Mouse (Mus musculus) skeletal muscle tissue, adult 2 months (tissue): ENCODE measurements around the gene Ankrd44.

Source experiments
- DNase-seq: peaks from one replicate; pipeline ENCODE4 v3.0.0-alpha.2; 2012; ENCODE audit warnings: low read depth, low spot score

Gene Ankrd44

GRCm38 (mm10) chr1:54707888-54708565 is 218.2 kb downstream of the Ankrd44 start:
- DNase-seq, result no peak

GRCm38 (mm10) chr1:54707036-54707887 is 218.9 kb downstream of the Ankrd44 start:
- no peak for DNase-seq

DNA sequence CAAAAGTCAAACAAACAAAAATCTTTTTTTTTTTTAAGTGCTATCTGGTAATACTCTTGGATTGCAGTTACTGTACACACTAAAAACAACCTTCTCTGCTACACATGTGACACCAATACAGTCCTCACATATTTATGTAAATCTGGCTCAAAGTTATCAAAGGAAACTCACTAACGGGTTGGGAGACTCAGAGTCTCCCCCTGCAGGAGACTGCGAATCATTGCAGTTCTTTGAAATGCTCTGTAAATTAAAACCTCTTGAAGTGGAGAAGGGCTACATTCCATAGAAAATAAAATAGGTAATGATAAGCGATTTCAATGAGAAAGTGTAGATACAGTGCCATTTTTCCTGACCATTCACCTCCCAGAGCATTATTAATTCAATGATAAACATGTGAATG is 219.6 kb downstream of the Ankrd44 start:
- DNase-seq, result no peak

DNA sequence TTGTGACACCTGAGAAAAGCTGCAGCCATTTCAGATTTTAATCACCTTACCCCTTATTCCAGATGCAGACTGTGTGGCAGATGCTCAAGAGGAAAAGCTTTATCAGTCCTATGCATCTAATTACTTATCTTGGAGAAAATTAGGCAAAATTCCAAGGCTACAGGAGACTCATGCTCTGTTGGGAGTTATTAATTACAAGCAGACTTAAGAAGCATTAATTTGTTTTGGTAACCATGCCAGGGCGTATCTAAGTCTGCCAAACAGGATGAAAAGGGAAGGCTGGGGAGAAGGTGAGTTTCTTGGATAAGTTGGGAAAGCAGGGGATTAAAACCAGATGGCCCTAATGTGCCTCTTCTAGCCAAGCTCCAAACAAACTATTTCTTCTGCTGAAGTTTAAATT is 222.7 kb downstream of the Ankrd44 start:
- peak; percentile 8 for DNase-seq

GRCm38 (mm10) chr1:54702918-54703317 is 223.3 kb downstream of the Ankrd44 start:
- DNase-seq, result no peak

- DNase-seq, result no peak
Measured at GRCm38 (mm10) chr1:54695396-54695795, 230.8 kb downstream of the Ankrd44 start.

DNA sequence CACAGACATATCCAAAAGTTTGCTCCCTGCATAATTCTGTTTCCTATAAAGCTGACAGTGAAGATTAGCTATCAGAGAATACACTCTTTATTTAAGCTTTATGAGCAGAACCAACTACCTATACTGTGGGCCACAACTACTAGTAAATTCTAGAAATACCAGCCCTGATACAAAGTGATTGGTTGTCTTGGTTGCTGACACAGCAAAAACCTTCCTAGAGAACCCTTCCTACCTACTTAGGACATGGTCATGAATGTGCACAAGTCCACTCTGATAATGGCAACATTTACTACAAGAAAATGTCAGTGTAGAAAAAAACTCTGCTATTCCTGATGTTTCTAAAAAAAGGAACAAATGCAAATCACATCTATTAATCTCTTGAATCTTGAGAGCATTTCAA is 234.4 kb downstream of the Ankrd44 start:
- DNase-seq, result no peak

DNA sequence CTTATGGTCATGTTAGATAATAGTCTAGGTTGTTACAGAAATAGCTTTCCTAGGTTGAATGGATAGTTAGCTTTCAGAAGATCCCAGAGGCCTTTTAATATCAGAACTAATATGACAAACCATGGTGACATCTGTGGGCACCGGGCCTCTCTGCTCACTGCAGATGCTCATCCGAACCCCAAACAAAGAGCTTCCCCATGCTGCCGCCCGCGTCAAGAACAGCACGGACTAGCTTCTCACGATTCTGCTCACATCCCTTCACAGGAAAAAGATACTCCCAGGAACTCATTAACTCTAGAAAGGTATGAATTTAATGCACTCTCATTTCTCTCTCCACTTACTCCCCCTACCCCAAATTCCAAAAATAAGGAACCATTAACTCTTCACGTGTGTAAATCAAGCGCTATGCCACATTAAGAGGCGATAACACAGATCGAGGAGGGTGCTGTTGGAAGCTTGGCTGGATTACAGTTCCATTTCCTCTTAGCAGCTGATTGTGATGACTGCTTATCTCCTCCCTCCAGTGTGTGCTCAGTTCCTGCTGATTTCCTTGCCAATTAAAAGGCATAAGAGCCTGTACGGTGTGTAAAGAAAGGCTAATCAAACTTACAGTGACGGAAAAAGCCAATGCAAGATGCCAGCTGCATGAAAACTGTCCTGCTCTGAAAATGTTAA is 235.8 kb downstream of the Ankrd44 start:
- DNase-seq, result peak; percentile 26

- no peak for DNase-seq
Measured at GRCm38 (mm10) chr1:54688441-54688840, 237.7 kb downstream of the Ankrd44 start.

DNA sequence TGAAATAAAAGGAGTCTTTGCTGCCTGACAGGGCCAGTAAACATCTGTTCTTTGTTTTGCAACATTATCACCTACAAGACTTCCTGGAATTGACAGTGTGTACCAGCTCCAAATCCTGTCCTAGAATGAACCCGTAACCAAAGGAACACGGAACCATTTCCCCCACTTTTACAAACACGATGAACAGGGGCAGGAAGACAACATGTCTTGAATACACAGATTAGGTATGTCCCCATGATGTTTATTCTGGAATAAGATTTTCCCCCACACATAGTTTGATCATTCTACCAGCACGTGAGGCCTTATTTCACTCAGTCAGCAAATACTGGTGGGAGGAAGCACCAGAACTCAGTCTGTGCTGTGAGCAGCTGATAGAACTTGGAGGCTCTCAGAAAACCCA is 241.9 kb downstream of the Ankrd44 start:
- peak; percentile 36 for DNase-seq

- DNase-seq, result no peak
Measured at GRCm38 (mm10) chr1:54679556-54679955, 246.6 kb downstream of the Ankrd44 start.

- DNase-seq, result no peak
Measured at GRCm38 (mm10) chr1:54678037-54678436, 248.2 kb downstream of the Ankrd44 start.

DNA sequence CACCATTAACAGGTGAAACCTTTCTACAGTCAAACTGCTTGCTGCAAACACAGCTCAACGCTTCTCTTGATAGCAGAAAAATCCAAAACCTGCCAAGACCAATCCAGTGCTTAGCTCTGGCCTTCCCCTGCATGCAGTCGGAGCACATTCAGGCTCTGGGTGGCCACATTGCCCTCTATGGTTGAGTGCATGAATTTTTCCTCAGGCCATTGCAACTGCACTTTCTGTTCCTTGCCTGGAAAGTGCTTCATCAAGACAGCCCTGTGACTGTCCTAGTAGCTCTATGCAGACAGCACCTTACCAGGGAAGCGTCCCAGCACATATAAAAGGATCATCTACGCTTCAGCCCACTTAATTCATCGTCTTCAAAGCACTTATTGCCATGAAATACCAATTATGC is 250.7 kb downstream of the Ankrd44 start:
- no peak for DNase-seq

DNA sequence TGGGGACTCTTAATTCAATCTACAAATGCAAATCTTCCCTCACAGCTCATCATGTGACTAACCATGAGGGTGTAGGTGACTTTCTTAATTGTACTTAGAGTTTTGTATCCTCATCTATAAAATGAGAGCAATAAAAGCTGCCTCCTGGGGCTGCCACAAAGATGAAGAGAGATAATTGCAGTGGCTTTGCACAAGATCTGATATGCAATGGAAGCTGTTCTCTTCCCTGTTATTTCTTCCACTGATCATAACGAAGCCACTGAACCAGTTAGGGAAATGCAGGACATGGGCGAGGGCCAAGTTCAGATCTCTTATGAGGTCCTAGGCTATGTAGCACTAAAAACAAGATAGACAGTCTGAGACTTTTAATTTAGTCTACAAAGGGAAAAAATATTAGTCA is 258.2 kb downstream of the Ankrd44 start:
- DNase-seq, result no peak

- peak; percentile 65 for DNase-seq
Measured at GRCm38 (mm10) chr1:54665582-54666405, 260.4 kb downstream of the Ankrd44 start.

DNA sequence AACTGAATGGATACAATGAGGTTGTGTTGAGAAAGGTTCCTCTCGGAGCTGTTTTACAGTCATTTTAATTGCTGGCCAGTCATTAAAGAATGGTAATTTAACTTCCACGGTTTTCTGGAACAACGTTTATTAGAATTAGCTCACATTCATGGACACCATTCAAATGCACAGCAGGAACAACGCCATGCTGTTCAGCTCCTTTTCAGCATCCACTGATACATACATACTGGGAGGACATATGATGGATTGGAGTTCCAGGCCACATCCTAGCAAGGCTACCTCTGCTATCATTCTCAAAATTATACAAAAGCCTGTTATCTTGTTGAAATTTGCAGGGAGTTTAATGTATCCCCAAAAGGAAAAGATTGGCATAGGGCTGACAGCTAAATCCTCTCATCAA is 261.1 kb downstream of the Ankrd44 start:
- DNase-seq, result no peak

DNA sequence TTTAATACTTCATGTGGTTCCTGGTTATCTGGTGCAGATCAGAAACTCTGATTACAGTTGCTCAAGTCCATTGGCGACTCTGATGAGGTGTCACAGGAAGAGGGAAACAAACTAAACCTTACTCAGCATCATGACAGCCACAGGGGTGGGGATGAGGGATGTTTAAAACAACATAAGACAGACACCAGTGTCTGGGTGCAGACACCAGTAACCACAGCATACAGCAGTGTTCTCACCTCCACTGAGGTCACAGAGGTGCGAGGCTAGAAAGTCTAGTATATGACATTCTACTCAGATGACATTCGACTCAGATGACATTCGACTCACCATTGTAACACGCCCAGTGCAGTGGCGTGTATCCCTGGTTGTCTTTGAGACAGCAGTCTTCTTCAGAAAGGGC is 265.5 kb downstream of the Ankrd44 start:
- no peak for DNase-seq

GRCm38 (mm10) chr1:54658558-54658957 is 267.6 kb downstream of the Ankrd44 start:
- DNase-seq, result no peak

- DNase-seq, result no peak
Measured at GRCm38 (mm10) chr1:54648237-54648636, 277.9 kb downstream of the Ankrd44 start.

DNA sequence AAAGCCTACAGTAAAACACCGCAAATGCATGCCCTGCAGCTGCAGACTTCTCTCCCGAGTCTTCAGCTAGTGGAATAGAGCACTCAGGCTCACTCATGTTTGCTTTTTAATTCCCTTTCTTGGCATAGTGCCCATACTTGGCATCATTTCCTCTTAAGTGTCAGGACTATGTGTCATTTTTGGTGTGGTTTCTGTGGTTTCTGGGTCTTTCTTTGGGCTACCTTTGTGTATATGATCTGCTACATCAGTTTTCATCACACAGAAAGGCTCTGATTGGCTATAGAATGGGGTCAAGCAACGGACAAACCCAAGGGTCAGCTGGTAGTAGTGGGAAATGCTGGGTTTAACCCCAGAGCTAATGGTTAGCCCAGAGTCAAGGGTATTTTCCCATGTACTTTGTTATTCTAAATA is 278.8 kb downstream of the Ankrd44 start:
- no peak for DNase-seq

DNA sequence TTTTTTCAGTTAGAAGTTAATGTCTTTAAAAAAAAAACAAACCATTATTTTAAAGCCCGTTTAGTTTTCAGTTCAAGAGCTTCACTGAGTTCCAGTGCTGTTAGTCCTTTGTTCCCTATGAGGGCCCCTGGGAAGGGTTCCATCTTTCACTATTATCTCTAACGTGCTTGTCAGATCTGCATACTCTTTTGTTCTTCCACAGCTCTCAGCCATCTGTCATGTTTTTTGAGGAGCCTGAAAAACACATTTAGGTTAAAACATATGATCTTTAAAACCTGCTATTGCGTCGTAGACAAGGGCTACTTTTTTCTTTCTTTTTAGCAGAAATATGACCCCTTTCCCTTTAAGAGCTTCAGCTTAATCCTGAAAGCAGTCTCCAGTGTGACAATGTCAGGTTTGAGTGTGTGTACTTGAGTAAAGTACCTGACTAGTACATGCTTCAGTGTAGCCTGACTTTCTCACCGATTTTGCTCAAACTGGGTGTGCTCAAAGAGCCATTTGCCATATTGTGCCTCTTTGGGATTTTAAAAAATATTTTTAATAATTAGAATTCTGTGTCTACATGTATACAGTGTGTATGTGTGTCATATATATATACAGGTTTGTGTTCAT is 285.9 kb downstream of the Ankrd44 start:
- no peak for DNase-seq
